Mouse (Mus musculus): ENCODE results near the gene Vmn1r22. TPM values are rescaled to one million over a fixed set of nuclear protein-coding genes. Genes with fewer than 3 reads are reported as not detected.

The Vmn1r22 gene
- not detected in 2 replicates for total RNA-seq (2015)
- total RNA-seq (2017), result not detected in 2 replicates

DNA sequence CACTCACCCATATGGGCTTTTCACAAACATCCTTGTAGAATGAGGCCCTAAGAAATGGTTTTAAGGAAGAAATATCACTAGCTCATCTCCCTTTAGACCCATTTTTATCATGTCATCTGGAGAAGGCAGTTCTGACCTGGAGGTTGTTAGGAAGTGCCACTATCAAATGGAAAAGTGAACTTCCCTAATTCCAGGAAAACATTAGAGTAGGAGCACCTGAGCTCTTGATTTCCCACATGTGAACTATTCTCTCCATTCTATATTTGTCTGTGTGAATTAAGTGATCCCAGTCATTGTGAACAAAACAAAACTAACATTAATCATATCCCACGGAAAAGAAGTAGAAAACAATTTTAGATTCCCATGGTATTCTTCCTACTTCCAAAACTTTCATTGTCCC, at the start of gene Vmn1r22:
Gene Vmn1r22 (minus strand): TSS at position 101 of the 400 bp plus-strand sequence.
- no peak for ATAC-seq (replicated peaks; ENCODE audit: poor library complexity)

DNA sequence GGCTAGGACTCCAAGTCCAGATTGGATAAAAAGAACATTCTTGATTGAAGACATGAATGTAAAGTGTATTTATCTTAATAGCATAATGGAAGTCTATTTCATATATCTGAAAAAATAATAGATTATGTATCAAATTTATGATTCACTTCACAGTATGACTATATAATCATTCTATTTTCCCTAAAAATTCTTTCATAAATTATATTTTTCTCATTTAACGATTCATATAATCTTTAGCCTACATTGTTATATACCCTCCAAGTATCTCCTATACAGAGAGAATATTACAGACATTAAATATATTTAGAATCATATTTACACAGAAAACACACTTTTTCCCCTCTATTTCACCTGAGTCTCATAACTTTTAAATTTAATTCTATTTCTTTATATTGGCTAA, 18.9 kb upstream of the Vmn1r22 start, which contains the start of gene Vmn1r23:
Gene Vmn1r23 (minus strand): TSS at position 101 of the 400 bp plus-strand sequence.
- ATAC-seq (replicated peaks; ENCODE audit: poor library complexity), result no peak

GRCm38 (mm10) chr6:57859043-57860042, 48.5 kb downstream of the Vmn1r22 start:
- peak; percentile 100 for ATAC-seq (replicated peaks; ENCODE audit: poor library complexity)

DNA sequence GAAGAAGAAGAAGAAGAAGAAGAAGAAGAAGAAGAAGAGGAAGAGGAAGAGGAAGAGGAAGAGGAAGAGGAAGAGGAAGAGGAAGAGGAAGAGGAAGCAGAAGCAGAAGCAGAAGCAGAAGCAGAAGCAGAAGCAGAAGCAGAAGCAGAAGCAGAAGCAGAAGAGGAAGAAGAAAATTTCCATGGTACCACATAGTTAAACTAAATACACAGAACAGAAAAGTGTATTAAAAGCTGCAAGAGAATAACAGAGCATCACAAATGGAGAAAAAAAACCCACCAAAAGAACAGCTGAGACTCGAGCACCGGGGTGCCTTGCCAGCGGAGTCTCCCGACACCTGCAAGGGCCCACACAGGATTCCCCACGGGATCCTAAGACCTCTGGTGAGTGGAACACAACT, 56.7 kb downstream of the Vmn1r22 start:
- ATAC-seq (replicated peaks; ENCODE audit: poor library complexity), result peak; percentile 55

GRCm38 (mm10) chr6:57850286-57850685, 57.5 kb downstream of the Vmn1r22 start, which contains the start of gene Vmn1r21:
Gene Vmn1r21, minus strand, starts transcription at chr6:57850343.
- peak; percentile 44 for ATAC-seq (replicated peaks; ENCODE audit: poor library complexity)

Other genes starting within 250 kb of the Vmn1r22 start
- 7.3 and 8.8 TPM in 2 replicates for gene Pyurf, start 215.9 kb downstream of the Vmn1r22 start, total RNA-seq (2015)
- gene Pyurf, start 215.9 kb downstream of the Vmn1r22 start, total RNA-seq (2017), result 13.1 and 15.8 TPM in 2 replicates
- gene Lancl2, start 205.5 kb downstream of the Vmn1r22 start, total RNA-seq (2015), result 30.8 and 41.8 TPM in 2 replicates
- 39.5 and 43.0 TPM in 2 replicates for gene Lancl2, start 205.5 kb downstream of the Vmn1r22 start, total RNA-seq (2017)
- 10.0 and 12.0 TPM in 2 replicates for gene Vopp1, start 82.9 kb downstream of the Vmn1r22 start, total RNA-seq (2015)
- gene Vopp1, start 82.9 kb downstream of the Vmn1r22 start, total RNA-seq (2017), result 10.1 and 14.5 TPM in 2 replicates
- gene Vmn1r21, start 57.7 kb downstream of the Vmn1r22 start, total RNA-seq (2015), result not detected in 2 replicates
- not detected in 2 replicates for gene Vmn1r21, start 57.7 kb downstream of the Vmn1r22 start, total RNA-seq (2017)
- not detected in 2 replicates for gene Vmn1r23, start 18.8 kb upstream of the Vmn1r22 start, total RNA-seq (2015)
- gene Vmn1r23, start 18.8 kb upstream of the Vmn1r22 start, total RNA-seq (2017), result not detected in 2 replicates
- not detected in 2 replicates for gene Vmn1r24, start 53.5 kb upstream of the Vmn1r22 start, total RNA-seq (2015)
- gene Vmn1r24, start 53.5 kb upstream of the Vmn1r22 start, total RNA-seq (2017), result not detected in 2 replicates
- gene Vmn1r25, start 72.8 kb upstream of the Vmn1r22 start, total RNA-seq (2015), result not detected in 2 replicates
- not detected in 2 replicates for gene Vmn1r25, start 72.8 kb upstream of the Vmn1r22 start, total RNA-seq (2017)
- not detected in 2 replicates for gene Vmn1r26, start 107.1 kb upstream of the Vmn1r22 start, total RNA-seq (2015)
- gene Vmn1r26, start 107.1 kb upstream of the Vmn1r22 start, total RNA-seq (2017), result not detected in 2 replicates